Mouse (Mus musculus) CH12.LX (cell line): ENCODE measurements at regions not wholly inside any gene's neighbourhood (a gene's known extent, or its start where the extent isn't known, plus 50 kb on each side); places are given as distances from the start of the nearest gene placed in this dataset.

Experiments
- EP300 ChIP-seq: IDR thresholded peaks from 2 replicates; pipeline ENCODE4 v1.6.1; 2011; ENCODE audit warnings: low read length, improper control_type of control experiment
- MAX ChIP-seq: IDR thresholded peaks from 2 replicates; pipeline ENCODE4 v1.6.1; 2011; ENCODE audit warnings: low read length, improper control_type of control experiment
- ZC3H11A ChIP-seq: IDR thresholded peaks from 2 replicates; pipeline ENCODE4 v1.6.1; 2012; ENCODE audit warnings: low read depth, mild to moderate bottlenecking, inconsistent platforms, low read length, improper control_type of control experiment
- ZNF384 ChIP-seq: IDR thresholded peaks from 2 replicates; pipeline ENCODE4 v1.6.1; 2012; ENCODE audit warnings: low read depth, low read length, improper control_type of control experiment, inconsistent platforms

GRCm38 (mm10) chr7:77445352-77446051 lies 1215.8 kb downstream of the Agbl1 start:
- TF ChIP-seq EP300 (no peak), MAX (no peak), ZC3H11A (no peak), ZNF384 (no peak)
